Mouse (Mus musculus) stomach, embryonic 15.5 days (tissue): ENCODE results near the gene Gad1. TPM values are rescaled to one million over a fixed set of nuclear protein-coding genes. Genes with fewer than 3 reads are reported as not detected.

Source experiments
- ATAC-seq: fragments of 200-750 bp; cut with Nextera tagmentation; 2 replicates; pipeline ENCODE4 v1.8.0; 2017; ENCODE audit warnings: low read depth, moderate number of reproducible peaks, moderate TSS enrichment; ENCODE audit not compliant: insufficient read depth, low FRiP score
- H3K27ac ChIP-seq: fragments of 300-500 bp; sonication (generic); 2 replicates; pipeline ENCODE4 v1.5.1; 2015; ENCODE audit warnings: mild to moderate bottlenecking, inconsistent platforms
- H3K27me3 ChIP-seq: fragments of 300-500 bp; sonication (generic); replicated peaks from 2 replicates; pipeline ENCODE4 v1.6.1; 2015; ENCODE audit warnings: inconsistent platforms
- H3K36me3 ChIP-seq: fragments of 300-500 bp; sonication (generic); 2 replicates; pipeline ENCODE4 v1.6.1; 2015; ENCODE audit warnings: inconsistent platforms
- H3K4me1 ChIP-seq: fragments of 300-500 bp; sonication (generic); 2 replicates; pipeline ENCODE4 v1.6.1; 2015; ENCODE audit warnings: inconsistent platforms
- H3K4me2 ChIP-seq: fragments of 300-500 bp; sonication (generic); 2 replicates; pipeline ENCODE4 v1.6.1; 2015; ENCODE audit warnings: mild to moderate bottlenecking, inconsistent platforms
- H3K4me3 ChIP-seq: fragments of 300-500 bp; sonication (generic); replicated peaks from 2 replicates; pipeline ENCODE4 v1.5.1; 2015; ENCODE audit warnings: inconsistent platforms
- H3K9ac ChIP-seq: fragments of 300-500 bp; sonication (generic); 2 replicates; pipeline ENCODE4 v1.6.1; 2015; ENCODE audit warnings: inconsistent platforms
- H3K9me3 ChIP-seq: fragments of 300-500 bp; sonication (generic); 2 replicates; pipeline ENCODE4 v1.6.1; 2016; ENCODE audit warnings: inconsistent platforms
- WGBS: fragments of 180-500 bp; shearing (Covaris S2); methylation state at CpG from one replicate; pipeline ENCODE4 v1.1.7; 2015; 5-methylcytosine and 5-hydroxymethylcytosine counted together
- polyA plus RNA-seq: library from polyadenylated mRNA; unstranded; fragments of >200 nt; fragmentation: Nextera tagmentation; extraction: Ambion mirVana; gene quantifications from 2 replicates; pipeline ENCODE4 v1.2.1, GENCODE M21; 2015

Gene Gad1
- polyA plus RNA-seq, 1 experiment from 2014 or later = 0.46 TPM

DNA sequence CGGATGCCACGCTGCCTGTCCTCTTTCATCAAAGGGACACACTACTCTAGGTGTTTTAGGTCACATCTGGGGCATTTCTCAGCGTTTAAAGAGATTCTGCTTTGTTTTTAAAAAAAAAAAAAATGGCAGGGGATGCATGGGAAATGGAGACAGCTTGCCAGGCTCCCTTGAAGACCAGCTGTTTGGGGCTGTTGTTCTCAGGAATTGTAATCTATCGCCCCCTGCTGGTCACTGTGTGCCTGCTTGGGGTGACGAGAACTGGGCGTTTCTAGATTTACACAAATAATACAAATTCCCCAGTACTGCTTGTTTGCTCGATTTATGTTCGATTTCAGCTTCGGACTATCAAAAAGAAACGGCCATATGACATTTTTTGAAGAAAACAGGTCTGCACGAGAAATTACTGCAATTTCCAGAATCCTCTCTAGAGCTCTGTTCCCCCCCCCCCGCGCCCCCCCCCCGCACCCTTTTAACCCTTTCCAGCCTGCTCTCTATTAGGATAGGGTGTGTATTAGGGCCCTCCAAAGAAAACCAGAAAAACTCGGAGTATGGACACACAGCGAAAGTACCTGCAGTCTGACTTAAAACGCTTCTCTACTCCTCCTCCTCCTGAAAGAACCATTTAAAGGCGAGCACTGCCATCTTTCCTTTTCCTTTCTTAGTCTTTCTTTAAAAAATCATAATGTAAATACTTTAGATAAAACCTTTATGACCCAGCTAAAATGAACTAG is 5.4 kb downstream of the Gad1 start:
- WGBS = 5% methylated on average over 17 of the region's 18 CpGs
- Histone ChIP-seq H3K9ac (no peak overlapping the region), H3K9me3 (no peaks in the 10 kb centered on the region), H3K4me1 (peaks cover 12% of the 10 kb centered on the region; the same call in 1 of the 2 replicates), H3K27me3 (peaks cover 48% of the 10 kb centered on the region), H3K4me2 (peak overlapping the region; percentile 17), H3K27ac (no peak overlapping the region), H3K36me3 (no peaks in the 10 kb centered on the region), H3K4me3 (no peak overlapping the region)
- ATAC-seq = no peak

GRCm38 (mm10) chr2:70558843-70559451 is 6.1 kb downstream of the Gad1 start:
- Histone ChIP-seq H3K4me3 (0 out of 2 replicates have a peak overlapping the region, but pooled peaks have one; percentile 9), H3K4me1 (peaks cover 12% of the 10 kb centered on the region; the same call in 1 of the 2 replicates), H3K9me3 (no peaks in the 10 kb centered on the region), H3K36me3 (no peaks in the 10 kb centered on the region), H3K9ac (no peak overlapping the region), H3K27me3 (peaks cover 54% of the 10 kb centered on the region), H3K27ac (no peak overlapping the region), H3K4me2 (peak overlapping the region; percentile 17)
- no peak for ATAC-seq
- 11% methylated on average over 24 of the region's 24 CpGs for WGBS

DNA sequence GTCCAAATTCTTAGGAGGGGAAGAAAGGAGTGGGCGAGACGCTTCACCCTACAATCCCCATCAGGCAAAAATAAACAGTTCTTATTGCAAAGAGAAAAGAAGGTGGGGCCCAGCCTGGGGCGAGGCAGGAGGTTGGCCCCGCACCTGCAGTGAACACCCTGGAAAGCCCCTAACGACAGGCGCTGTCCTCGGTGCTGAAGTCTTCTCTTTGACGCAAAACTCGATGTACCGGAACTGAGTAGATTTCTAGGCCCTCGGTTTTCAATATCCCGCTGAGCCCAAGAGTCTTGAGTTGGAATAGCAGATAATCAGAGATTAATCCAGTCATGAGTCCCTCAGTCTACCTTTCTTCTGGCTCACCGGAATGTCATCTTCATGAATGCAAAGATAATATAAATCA is 6.6 kb downstream of the Gad1 start:
- Histone ChIP-seq H3K4me2 (peak overlapping the region; percentile 17; the same call in 1 of the 2 replicates), H3K9me3 (no peaks in the 10 kb centered on the region), H3K9ac (no peak overlapping the region), H3K27me3 (peaks cover 60% of the 10 kb centered on the region), H3K4me3 (no peak overlapping the region), H3K27ac (no peak overlapping the region), H3K4me1 (peaks cover 12% of the 10 kb centered on the region; the same call in 1 of the 2 replicates), H3K36me3 (no peaks in the 10 kb centered on the region)
- no peak for ATAC-seq
- WGBS = under 1% methylated on average over 13 of the region's 13 CpGs

DNA sequence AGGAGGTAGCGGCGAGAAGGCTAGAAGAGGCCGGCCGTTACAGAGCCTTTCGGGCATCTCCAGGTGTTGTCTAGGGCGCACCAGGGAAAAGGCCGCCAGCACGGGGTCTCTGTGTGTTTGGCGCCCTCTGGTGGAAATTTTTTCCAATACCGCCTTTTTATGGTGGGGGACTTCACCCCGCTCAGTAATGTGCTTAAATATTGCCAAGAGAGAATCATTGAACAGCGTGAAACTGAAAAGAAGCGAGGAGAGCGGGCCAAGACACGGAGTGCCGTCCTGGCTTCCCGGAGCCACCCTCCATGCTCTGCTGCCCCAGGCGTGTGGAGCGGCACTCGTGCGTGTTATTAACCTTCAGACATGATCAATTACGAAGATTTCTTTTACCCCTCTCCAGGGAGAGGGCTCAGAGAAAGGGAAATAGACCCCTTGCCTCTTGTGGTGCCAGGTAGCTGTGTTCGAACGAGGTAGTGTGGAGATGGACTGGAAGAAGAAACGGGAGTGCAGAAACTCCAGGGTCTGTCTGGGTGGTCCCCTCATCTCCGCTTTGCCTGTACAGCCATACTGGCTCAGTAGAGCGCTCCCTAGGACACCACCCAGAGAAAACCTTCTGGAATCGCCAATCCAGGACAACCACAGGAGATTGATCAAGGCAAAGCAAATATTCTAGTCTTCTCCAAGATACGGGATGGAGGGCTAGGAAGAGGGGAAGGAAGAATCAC is 8.4 kb downstream of the Gad1 start:
- Histone ChIP-seq H3K9ac (no peak overlapping the region), H3K27me3 (peaks cover 77% of the 10 kb centered on the region), H3K36me3 (no peaks in the 10 kb centered on the region), H3K4me3 (no peak overlapping the region), H3K27ac (no peak overlapping the region), H3K9me3 (no peaks in the 10 kb centered on the region), H3K4me1 (peaks cover 15% of the 10 kb centered on the region; the same call in 1 of the 2 replicates), H3K4me2 (no peak overlapping the region)
- ATAC-seq = no peak
- 2% methylated on average over 29 of the region's 29 CpGs for WGBS

GRCm38 (mm10) chr2:70562011-70562491 is 9.2 kb downstream of the Gad1 start:
- ATAC-seq = no peak
- no peak overlapping the region for H3K9ac ChIP-seq
- H3K9me3 ChIP-seq = no peaks in the 10 kb centered on the region
- no peak overlapping the region for H3K27ac ChIP-seq
- H3K4me2 ChIP-seq = peak overlapping the region; percentile 50
- peaks cover 20% of the 10 kb centered on the region; the same call in 1 of the 2 replicates for H3K4me1 ChIP-seq
- peaks cover 85% of the 10 kb centered on the region for H3K27me3 ChIP-seq
- WGBS = under 1% methylated on average over 40 of the region's 42 CpGs
- H3K36me3 ChIP-seq = no peaks in the 10 kb centered on the region
- peak overlapping the region; percentile 27 for H3K4me3 ChIP-seq

DNA sequence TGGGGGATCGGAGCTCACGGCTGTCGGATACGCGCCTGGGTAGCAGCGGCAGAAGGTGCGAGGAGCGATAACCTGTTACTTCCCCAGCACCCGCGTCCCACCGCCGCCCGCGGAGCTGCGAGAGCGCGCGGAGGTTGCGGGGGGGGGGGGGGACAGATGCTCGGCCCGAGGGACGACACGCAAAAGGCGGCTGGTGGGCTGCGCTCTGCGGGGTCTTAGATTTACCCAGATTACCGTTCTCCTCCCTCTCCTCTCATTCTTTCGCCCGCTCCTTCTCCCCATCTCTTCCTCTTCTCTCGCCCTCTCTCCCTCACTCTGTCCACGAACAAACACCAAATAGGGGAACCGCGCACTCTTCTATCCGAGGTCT is 9.7 kb downstream of the Gad1 start:
- H3K27me3 ChIP-seq = peaks cover 91% of the 10 kb centered on the region

GRCm38 (mm10) chr2:70562981-70563671 is 10.3 kb downstream of the Gad1 start:
- 2% methylated on average over 39 of the region's 40 CpGs for WGBS
- peak overlapping the region; percentile 50 for H3K4me2 ChIP-seq
- H3K27me3 ChIP-seq = peaks cover 96% of the 10 kb centered on the region
- no peaks in the 10 kb centered on the region for H3K36me3 ChIP-seq
- H3K4me1 ChIP-seq = peaks cover 27% of the 10 kb centered on the region
- H3K9me3 ChIP-seq = no peaks in the 10 kb centered on the region
- H3K4me3 ChIP-seq = peak overlapping the region; percentile 27; the same call in 1 of the 2 replicates
- no peak overlapping the region for H3K9ac ChIP-seq
- no peak for ATAC-seq
- H3K27ac ChIP-seq = no peak overlapping the region

More for the DNA sequence above, 9.7 kb downstream of the Gad1 start:
- no peaks in the 10 kb centered on the region for H3K36me3 ChIP-seq
- H3K27ac ChIP-seq = no peak overlapping the region
- peaks cover 22% of the 10 kb centered on the region; the same call in 1 of the 2 replicates for H3K4me1 ChIP-seq
- H3K9ac ChIP-seq = no peak overlapping the region
- H3K4me3 ChIP-seq = peak overlapping the region; percentile 27
- no peak for ATAC-seq
- no peaks in the 10 kb centered on the region for H3K9me3 ChIP-seq
- 2% methylated on average over 29 of the region's 34 CpGs for WGBS
- H3K4me2 ChIP-seq = peak overlapping the region; percentile 50

GRCm38 (mm10) chr2:70563721-70564645 is 11.1 kb downstream of the Gad1 start:
- ATAC-seq = no peak
- Histone ChIP-seq H3K4me3 (no peak overlapping the region), H3K9me3 (no peaks in the 10 kb centered on the region), H3K27me3 (peaks cover 100% of the 10 kb centered on the region), H3K4me2 (no peak overlapping the region), H3K36me3 (no peaks in the 10 kb centered on the region), H3K4me1 (peaks cover 32% of the 10 kb centered on the region), H3K27ac (no peak overlapping the region), H3K9ac (no peak overlapping the region)
- WGBS = 2% methylated on average over 38 of the region's 38 CpGs

DNA sequence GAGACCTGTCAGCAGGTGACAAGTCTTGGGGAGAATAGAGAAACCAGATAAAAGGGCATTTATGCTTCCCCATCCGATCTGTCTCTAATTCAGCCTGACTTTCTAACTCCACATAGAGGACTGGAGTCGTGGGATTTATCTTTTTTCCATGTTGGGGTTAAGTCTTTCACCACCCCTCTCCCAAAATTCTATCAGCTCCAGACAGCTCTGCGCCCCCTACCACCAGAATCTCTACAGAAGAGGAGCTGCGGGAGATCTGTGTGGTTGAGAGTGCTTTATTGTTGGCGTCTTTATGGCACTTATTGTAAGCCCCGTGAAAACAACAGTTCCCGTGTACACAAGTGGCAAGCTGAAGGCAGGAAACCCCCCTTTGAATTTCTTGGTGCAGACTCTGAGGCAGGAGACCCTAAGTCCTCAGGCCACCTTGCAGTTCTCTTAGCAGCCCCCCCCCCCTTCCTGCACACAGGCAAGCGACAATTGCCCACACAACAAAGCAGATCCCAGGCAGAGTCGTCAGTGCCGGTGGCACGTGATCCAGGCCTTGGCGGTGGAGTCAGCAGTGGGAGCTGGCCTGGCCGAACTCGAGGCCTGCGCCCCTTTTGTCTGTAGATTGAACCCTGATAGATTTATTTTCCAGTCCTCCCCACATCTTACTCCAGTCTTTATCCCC is 11.9 kb downstream of the Gad1 start:
- peaks cover 100% of the 10 kb centered on the region for H3K27me3 ChIP-seq
- 9% methylated on average over 15 of the region's 15 CpGs for WGBS
- H3K9ac ChIP-seq = no peak overlapping the region
- no peaks in the 10 kb centered on the region for H3K36me3 ChIP-seq
- ATAC-seq = no peak
- no peak overlapping the region for H3K4me2 ChIP-seq
- no peak overlapping the region for H3K4me3 ChIP-seq
- peaks cover 30% of the 10 kb centered on the region for H3K4me1 ChIP-seq
- no peak overlapping the region for H3K27ac ChIP-seq
- H3K9me3 ChIP-seq = no peaks in the 10 kb centered on the region
